Mouse (Mus musculus) splenic B cell, adult 2 months (primary cell): ENCODE results near the gene Hacd1.

Experiments used
- DNase-seq: peaks from one replicate; pipeline ENCODE4 v3.0.0-alpha.2; 2011; ENCODE audit warnings: low read depth, low spot score
- H3K27me3 ChIP-seq: 2 replicates; pipeline ENCODE4 v1.6.1; 2012; ENCODE audit warnings: mild to moderate bottlenecking, low read length, moderate library complexity, mixed read lengths; ENCODE audit not compliant: control insufficient read depth, poor library complexity, insufficient read depth, severe bottlenecking
- H3K36me3 ChIP-seq: 2 replicates; pipeline ENCODE4 v1.6.1; 2012; ENCODE audit warnings: mild to moderate bottlenecking, low read length, moderate library complexity, mixed read lengths; ENCODE audit not compliant: control insufficient read depth, poor library complexity, insufficient read depth, severe bottlenecking

Hacd1 gene

GRCm38 (mm10) chr2:13855510-13855909 is 200.4 kb downstream of the Hacd1 start:
- H3K27me3 ChIP-seq, result no peaks in the 10 kb centered on the region
- peak; percentile 72 for DNase-seq

GRCm38 (mm10) chr2:13836310-13836709 is 219.6 kb downstream of the Hacd1 start:
- DNase-seq, result no peak
- H3K36me3 ChIP-seq, result no peaks in the 10 kb centered on the region

More at GRCm38 (mm10) chr2:13855510-13855909, 200.4 kb downstream of the Hacd1 start:
- no peaks in the 10 kb centered on the region for H3K36me3 ChIP-seq

GRCm38 (mm10) chr2:13834989-13835388 is 220.9 kb downstream of the Hacd1 start:
- DNase-seq, result no peak
- Histone ChIP-seq H3K36me3 (no peaks in the 10 kb centered on the region), H3K27me3 (no peaks in the 10 kb centered on the region)

More at GRCm38 (mm10) chr2:13836310-13836709, 219.6 kb downstream of the Hacd1 start:
- H3K27me3 ChIP-seq, result no peaks in the 10 kb centered on the region

GRCm38 (mm10) chr2:13816645-13817044 is 239.3 kb downstream of the Hacd1 start:
- no peak for DNase-seq
- no peaks in the 10 kb centered on the region for H3K36me3 ChIP-seq
- H3K27me3 ChIP-seq, result no peaks in the 10 kb centered on the region

- DNase-seq, result no peak
- Histone ChIP-seq H3K36me3 (no peaks in the 10 kb centered on the region), H3K27me3 (no peaks in the 10 kb centered on the region)
These were observed 247.3 kb downstream of the Hacd1 start for GRCm38 (mm10) chr2:13808593-13808992.

GRCm38 (mm10) chr2:13808008-13808407 is 247.9 kb downstream of the Hacd1 start:
- no peak for DNase-seq
- Histone ChIP-seq H3K36me3 (no peaks in the 10 kb centered on the region), H3K27me3 (no peaks in the 10 kb centered on the region)

GRCm38 (mm10) chr2:13806120-13806519 is 249.8 kb downstream of the Hacd1 start:
- Histone ChIP-seq H3K36me3 (no peaks in the 10 kb centered on the region), H3K27me3 (no peaks in the 10 kb centered on the region)
- DNase-seq, result peak; percentile 57

- no peaks in the 10 kb centered on the region for H3K27me3 ChIP-seq
- no peaks in the 10 kb centered on the region for H3K36me3 ChIP-seq
- no peak for DNase-seq
These were observed 255.3 kb downstream of the Hacd1 start for GRCm38 (mm10) chr2:13800639-13801038.
